In genomic region chr1:182292291-182292690, GRCm38 (mm10) we compare ENCODE assay signal across 28 mouse cellular contexts. TPM values are rescaled to one million over a fixed set of nuclear protein-coding genes. Genes with fewer than 3 reads are reported as not detected.
DNase-seq lines count a peak whose midpoint lies in the region; ATAC-seq and TF ChIP-seq lines count a peak whose summit lies in the region.
"Had no signal": no experiment of that assay in that cellular context is flagged by ENCODE, and none has a peak within 500 bp of the region (broad histone marks: within the 10 kb centered on the region; RNA-seq: fewer than 3 reads in every experiment).

No protein-coding gene starts in this region.

- no peaks in the 10 kb centered on the region for H3K9me3 ChIP-seq in heart, embryonic 10.5 days
- no peaks in the 10 kb centered on the region; the same call in 1 of the 2 replicates for H3K9me3 ChIP-seq in heart, embryonic 11.5 days (replicated peaks; ENCODE audit: control insufficient read depth, low read length)
- H3K9me3 ChIP-seq in liver, embryonic 16.5 days (replicated peaks; ENCODE audit: control insufficient read depth, low read length), result no peaks in the 10 kb centered on the region; the same call in 1 of the 2 replicates
- H3K9me3 ChIP-seq: G1E; hindbrain, embryonic 15.5 days; limb, embryonic 10.5 days; limb, embryonic 15.5 days; midbrain, embryonic 10.5 days; neural tube, embryonic 12.5 days had no signal

- TF ChIP-seq CTCF in thymus, adult 2 months (IDR thresholded peaks at IDR 0.05; ENCODE audit: borderline replicate concordance, control insufficient read depth, extremely low read depth, insufficient read depth, low read length, poor library complexity), result no peak

- DNase-seq in heart, embryonic 10.5 days (ENCODE audit: low spot score), result peak; percentile 64
- no peak for DNase-seq in liver
- DNase-seq in thymus, adult 2 months, result peak; percentile 37
- DNase-seq in thymus, postnatal 36 days, result peak; percentile 38 to 56
- DNase-seq in embryo, embryonic 10.5 days (ENCODE audit: low spot score), result no peak
- no peak for DNase-seq in adrenal gland, postnatal 4 days (ENCODE audit: low spot score in 2 of 2)
- DNase-seq: adrenal gland, postnatal 10 days; cerebellum, adult 11-12 months; cerebellum, adult 9-11 months; gastrocnemius, adult 2 months; kidney, adult 11 months; layer of hippocampus, adult 9-11 months; lung, adult 2 months; lung, postnatal 14 days; right cerebral cortex, adult 18-20 months had no signal

- H3K27ac ChIP-seq in heart, embryonic 10.5 days, result no peak overlapping the region
- H3K27ac ChIP-seq in heart, embryonic 11.5 days (ENCODE audit: low read depth, low read length), result no peak overlapping the region
- H3K27ac ChIP-seq in liver, embryonic 16.5 days (ENCODE audit: low read length), result no peak overlapping the region
- peak overlapping the region; percentile 77 for H3K27ac ChIP-seq in thymus, adult 2 months (ENCODE audit: control insufficient read depth, insufficient read depth, low read length)
- H3K27ac ChIP-seq: embryonic facial prominence, embryonic 13.5 days; gastrocnemius, adult 2 months; hindbrain, embryonic 15.5 days; limb, embryonic 10.5 days; limb, embryonic 15.5 days; midbrain, embryonic 10.5 days; neural tube, embryonic 12.5 days; stomach, postnatal 0 days had no signal

- no peaks in the 10 kb centered on the region for H3K36me3 ChIP-seq in heart, embryonic 10.5 days
- no peaks in the 10 kb centered on the region for H3K36me3 ChIP-seq in heart, embryonic 11.5 days (ENCODE audit: control insufficient read depth, insufficient read depth, low read length)
- H3K36me3 ChIP-seq in liver, embryonic 16.5 days (ENCODE audit: control insufficient read depth, insufficient read depth), result no peaks in the 10 kb centered on the region
- H3K36me3 ChIP-seq in thymus, adult 2 months (ENCODE audit: control insufficient read depth, insufficient read depth, low read length), result no peaks in the 10 kb centered on the region
- H3K36me3 ChIP-seq: embryonic facial prominence, embryonic 13.5 days; G1E; hindbrain, embryonic 15.5 days; limb, embryonic 10.5 days; limb, embryonic 15.5 days; midbrain, embryonic 10.5 days; neural tube, embryonic 12.5 days had no signal

- no peak for ATAC-seq in heart, embryonic 11.5 days (replicated peaks; ENCODE audit: insufficient number of reproducible peaks, low FRiP score, low TSS enrichment)
- ATAC-seq in liver, embryonic 16.5 days (ENCODE audit: low read depth), result peak; percentile 33; the same call in 1 of the 2 replicates
- ATAC-seq: forebrain, embryonic 16.5 days; inflammation-experienced regulatory T-cells, adult 6 months had no signal

- H3K27me3 ChIP-seq in heart, embryonic 10.5 days (ENCODE audit: insufficient read depth, poor library complexity, severe bottlenecking), result no peaks in the 10 kb centered on the region
- H3K27me3 ChIP-seq in heart, embryonic 11.5 days (ENCODE audit: control insufficient read depth, insufficient read depth, low read length), result no peaks in the 10 kb centered on the region
- H3K27me3 ChIP-seq in liver, embryonic 16.5 days (ENCODE audit: control insufficient read depth, insufficient read depth, low read depth, low read length), result no peaks in the 10 kb centered on the region
- H3K27me3 ChIP-seq in thymus, adult 2 months (ENCODE audit: control insufficient read depth, insufficient read depth, low read length), result no peaks in the 10 kb centered on the region
- H3K27me3 ChIP-seq: embryonic facial prominence, embryonic 13.5 days; hindbrain, embryonic 15.5 days; limb, embryonic 15.5 days; neural tube, embryonic 12.5 days had no signal

- H3K4me1 ChIP-seq in heart, embryonic 10.5 days, result 0 out of 2 replicates have a peak, but pooled peaks cover 7% of the 10 kb centered on the region
- H3K4me1 ChIP-seq in heart, embryonic 11.5 days (ENCODE audit: control insufficient read depth, insufficient read depth, low read length), result no peaks in the 10 kb centered on the region
- peaks cover 3% of the 10 kb centered on the region for H3K4me1 ChIP-seq in liver, embryonic 16.5 days (ENCODE audit: control insufficient read depth, low read depth, low read length)
- H3K4me1 ChIP-seq in thymus, adult 2 months (replicated peaks; ENCODE audit: control insufficient read depth, insufficient read depth, low read length), result peaks cover 29% of the 10 kb centered on the region
- H3K4me1 ChIP-seq: embryonic facial prominence, embryonic 13.5 days; hindbrain, embryonic 15.5 days; limb, embryonic 10.5 days; limb, embryonic 15.5 days; neural tube, embryonic 12.5 days had no signal

- H3K9ac ChIP-seq in heart, embryonic 11.5 days (ENCODE audit: low read depth, low read length), result no peak overlapping the region
- no peak overlapping the region for H3K9ac ChIP-seq in liver, embryonic 16.5 days (ENCODE audit: low read depth, low read length)
- H3K9ac ChIP-seq: embryonic facial prominence, embryonic 13.5 days; hindbrain, embryonic 15.5 days; limb, embryonic 15.5 days; neural tube, embryonic 12.5 days had no signal

- no peak for TF ChIP-seq POLR2A in thymus, adult 2 months (IDR thresholded peaks at IDR 0.05; ENCODE audit: control insufficient read depth, extremely low read depth, insufficient read depth, low read length, poor library complexity)

- H3K4me2 ChIP-seq in heart, embryonic 11.5 days, result no peak overlapping the region
- no peak overlapping the region for H3K4me2 ChIP-seq in liver, embryonic 16.5 days (ENCODE audit: low read depth, low read length)
- H3K4me2 ChIP-seq: embryonic facial prominence, embryonic 13.5 days; hindbrain, embryonic 15.5 days; limb, embryonic 15.5 days; neural tube, embryonic 12.5 days had no signal

- 60% methylated on average over 4 of the region's 4 CpGs for WGBS in heart, embryonic 10.5 days
- WGBS in heart, embryonic 11.5 days (ENCODE audit: insufficient replicate concordance), result 56% methylated on average over 4 of the region's 4 CpGs
- 37% methylated on average over 4 of the region's 4 CpGs for WGBS in liver, embryonic 16.5 days (ENCODE audit: insufficient replicate concordance)
- WGBS in thymus, adult 2 months, result 8% methylated on average over 4 of the region's 4 CpGs

- no peak overlapping the region for H3K4me3 ChIP-seq in heart, embryonic 10.5 days
- no peak overlapping the region for H3K4me3 ChIP-seq in heart, embryonic 11.5 days (ENCODE audit: low read depth, low read length)
- H3K4me3 ChIP-seq in liver, embryonic 16.5 days (ENCODE audit: low read depth, low read length), result no peak overlapping the region
- no peak overlapping the region for H3K4me3 ChIP-seq in thymus, adult 2 months (ENCODE audit: control insufficient read depth, insufficient read depth, low read length)
- H3K4me3 ChIP-seq: embryonic facial prominence, embryonic 13.5 days; gastrocnemius, adult 2 months; hindbrain, embryonic 15.5 days; limb, embryonic 10.5 days; limb, embryonic 15.5 days; midbrain, embryonic 10.5 days; myocyte; neural tube, embryonic 12.5 days had no signal

RNA-seq across cellular contexts. Expression of gene Degs1, which starts 9.7 kb away (rescaled TPM):
- 156 and 164 TPM in 2 replicates for polyA plus RNA-seq in heart, embryonic 10.5 days (2016; fragmentation: Nextera tagmentation; extraction: Ambion mirVana)
- polyA plus RNA-seq in heart, embryonic 11.5 days (2014; fragmentation: Nextera tagmentation; extraction: Ambion mirVana), result 157 and 171 TPM in 2 replicates
- 72.2 and 75.1 TPM in 2 replicates for polyA plus RNA-seq in liver, embryonic 16.5 days (2015; fragmentation: Nextera tagmentation; extraction: Ambion mirVana)
- 53.7 and 67.3 TPM in 2 replicates for polyA plus RNA-seq in thymus, adult 2 months (2012; rRNA removed)
- 10 to 100 TPM; 88.7 to 90.2 TPM for total RNA-seq in adrenal gland, postnatal 4 days (2021)

RNA-seq across cellular contexts. Expression of gene Fbxo28, which starts 49.1 kb away (rescaled TPM):
- 14.6 and 19.0 TPM in 2 replicates for polyA plus RNA-seq in heart, embryonic 10.5 days (2016; fragmentation: Nextera tagmentation; extraction: Ambion mirVana)
- polyA plus RNA-seq in heart, embryonic 11.5 days (2014; fragmentation: Nextera tagmentation; extraction: Ambion mirVana), result 16.0 and 18.3 TPM in 2 replicates
- polyA plus RNA-seq in liver, embryonic 16.5 days (2015; fragmentation: Nextera tagmentation; extraction: Ambion mirVana), result 4.1 and 5.1 TPM in 2 replicates
- polyA plus RNA-seq in thymus, adult 2 months (2012; rRNA removed), result 23.3 and 28.3 TPM in 2 replicates
- total RNA-seq in adrenal gland, postnatal 4 days (2021), result 10 to 100 TPM; 32.9 to 35.1 TPM

Comparison
In these comparisons a context has a peak if more than half of its experiments do, and no peak if none do; other contexts are left out.
1. DNase-seq: peak in heart, embryonic 10.5 days (single experiment), thymus, adult 2 months (single experiment) and thymus, postnatal 36 days (2 of 2); none in liver (single experiment), embryo, embryonic 10.5 days (single experiment) and adrenal gland, postnatal 4 days (0 of 2).